Mouse (Mus musculus) lung, embryonic 16.5 days (tissue): Measurements from ENCODE around the gene Dscam. TPM values are rescaled to one million over a fixed set of nuclear protein-coding genes. Genes with fewer than 3 reads are reported as not detected.
A peak's percentile ranks its signal among the peaks of the same experiment; 100 is the strongest.
"Not testable (repeated sequence)": the region's sequence is repeated elsewhere in the genome, so short reads cannot be mapped to it uniquely, and the experiment has no call there.

Experiments
- ATAC-seq: fragments of 200-750 bp; cut with Nextera tagmentation; 2 replicates; pipeline ENCODE4 v1.8.0; 2017; ENCODE audit warnings: low read depth, mild to moderate bottlenecking, moderate library complexity
- H3K27ac ChIP-seq: fragments of 300-500 bp; sonication (generic); 2 replicates; pipeline ENCODE4 v1.5.1; 2014; ENCODE audit warnings: mild to moderate bottlenecking, control low read depth, low read length
- H3K27me3 ChIP-seq: fragments of 300-500 bp; sonication (generic); 2 replicates; pipeline ENCODE4 v1.6.1; 2014; ENCODE audit warnings: low read depth, low read length, mixed read lengths; ENCODE audit not compliant: control insufficient read depth, insufficient read depth
- H3K36me3 ChIP-seq: fragments of 300-500 bp; sonication (generic); 2 replicates; pipeline ENCODE4 v1.6.1; 2014; ENCODE audit warnings: low read length; ENCODE audit not compliant: control insufficient read depth, insufficient read depth
- H3K4me1 ChIP-seq: fragments of 300-500 bp; sonication (generic); replicated peaks from 2 replicates; pipeline ENCODE4 v1.6.1; 2014; ENCODE audit warnings: low read length, mixed read lengths; ENCODE audit not compliant: control insufficient read depth, insufficient read depth
- H3K4me2 ChIP-seq: fragments of 300-500 bp; sonication (generic); 2 replicates; pipeline ENCODE4 v1.6.1; 2014; ENCODE audit warnings: low read depth, low read length, control low read depth
- H3K4me3 ChIP-seq: fragments of 300-500 bp; sonication (generic); 2 replicates; pipeline ENCODE4 v1.5.1; 2014; ENCODE audit warnings: mild to moderate bottlenecking, low read length, control low read depth
- H3K9ac ChIP-seq: fragments of 300-500 bp; sonication (generic); 2 replicates; pipeline ENCODE4 v1.6.1; 2014; ENCODE audit warnings: low read length, control low read depth
- H3K9me3 ChIP-seq: fragments of 300-500 bp; sonication (generic); 2 replicates; pipeline ENCODE4 v1.6.1; 2016; ENCODE audit warnings: low read length; ENCODE audit not compliant: control insufficient read depth
- WGBS: fragments of 180-500 bp; shearing (Covaris S2); extraction: QIAGEN DNeasy Blood & Tissue Kit; methylation state at CpG from one replicate; pipeline ENCODE4 v1.1.7; 2014; 5-methylcytosine and 5-hydroxymethylcytosine counted together
- polyA plus RNA-seq: library from polyadenylated mRNA; unstranded; fragments of >200 nt; fragmentation: Nextera tagmentation; extraction: Ambion mirVana; gene quantifications from 2 replicates; pipeline ENCODE4 v1.2.1, GENCODE M21; 2015

Dscam gene
- polyA plus RNA-seq, 1 experiment from 2014 or later, result not detected

DNA sequence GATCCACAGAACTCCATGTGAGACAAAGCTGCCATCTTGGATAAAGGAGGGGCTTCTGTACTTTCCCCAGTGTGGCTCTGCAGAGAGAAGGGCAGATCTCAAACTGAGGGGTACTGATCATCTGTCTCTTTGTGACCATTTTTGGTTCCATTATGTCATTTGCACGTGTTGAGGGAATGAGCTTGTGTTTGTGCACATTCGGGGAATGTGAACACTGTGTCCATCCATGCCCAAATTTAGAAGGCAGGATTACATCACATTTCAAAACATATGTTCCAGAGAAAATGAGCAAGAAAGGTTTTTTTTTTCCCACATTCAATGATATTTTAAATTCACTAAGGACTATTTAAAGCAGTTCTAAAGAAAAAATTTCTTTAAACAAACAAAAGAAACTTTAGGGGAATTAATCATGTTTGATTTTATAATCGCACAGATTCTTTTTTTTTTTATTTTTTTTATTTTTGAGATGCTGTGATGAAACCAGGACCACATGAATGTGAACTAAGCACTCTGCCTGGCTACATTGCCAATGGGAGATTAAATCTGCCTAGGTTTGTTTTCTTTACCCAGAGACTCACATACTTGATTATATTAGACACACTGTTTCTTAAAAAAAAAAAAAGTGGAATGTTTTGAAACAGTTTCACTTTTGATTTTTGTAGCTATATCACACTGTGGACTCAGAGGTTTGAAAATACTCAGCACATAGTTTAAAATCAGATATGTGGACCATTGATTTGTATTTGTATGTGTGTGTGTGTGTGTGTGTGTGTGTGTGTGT, 269.1 kb downstream of the Dscam start:
- no peak overlapping the region for H3K4me3 ChIP-seq
- no peak overlapping the region for H3K9ac ChIP-seq
- ATAC-seq, result no peak
- H3K36me3 ChIP-seq, result no peaks in the 10 kb centered on the region
- no peaks in the 10 kb centered on the region for H3K27me3 ChIP-seq
- no peak overlapping the region for H3K4me2 ChIP-seq
- H3K4me1 ChIP-seq, result no peaks in the 10 kb centered on the region
- H3K9me3 ChIP-seq, result no peaks in the 10 kb centered on the region
- H3K27ac ChIP-seq, result no peak overlapping the region
- 53% methylated on average over 3 of the region's 3 CpGs for WGBS

GRCm38 (mm10) chr16:96899329-96899728, 271.2 kb downstream of the Dscam start:
- H3K27me3 ChIP-seq, result no peaks in the 10 kb centered on the region
- no peaks in the 10 kb centered on the region for H3K36me3 ChIP-seq
- no peak overlapping the region for H3K27ac ChIP-seq
- no peak overlapping the region for H3K4me3 ChIP-seq
- no peak overlapping the region for H3K4me2 ChIP-seq
- ATAC-seq, result no peak
- H3K4me1 ChIP-seq, result no peaks in the 10 kb centered on the region
- no peaks in the 10 kb centered on the region for H3K9me3 ChIP-seq
- no peak overlapping the region for H3K9ac ChIP-seq

GRCm38 (mm10) chr16:96896510-96897133, 273.9 kb downstream of the Dscam start:
- Histone ChIP-seq H3K9ac (no peak overlapping the region), H3K4me1 (no peaks in the 10 kb centered on the region), H3K27me3 (no peaks in the 10 kb centered on the region), H3K4me3 (no peak overlapping the region), H3K36me3 (no peaks in the 10 kb centered on the region), H3K9me3 (no peaks in the 10 kb centered on the region), H3K4me2 (no peak overlapping the region), H3K27ac (no peak overlapping the region)
- no peak for ATAC-seq
- WGBS, result 58% methylated on average over 10 of the region's 10 CpGs

GRCm38 (mm10) chr16:96888036-96888435, 282.5 kb downstream of the Dscam start:
- H3K27me3 ChIP-seq, result no peaks in the 10 kb centered on the region
- H3K9me3 ChIP-seq, result no peaks in the 10 kb centered on the region

DNA sequence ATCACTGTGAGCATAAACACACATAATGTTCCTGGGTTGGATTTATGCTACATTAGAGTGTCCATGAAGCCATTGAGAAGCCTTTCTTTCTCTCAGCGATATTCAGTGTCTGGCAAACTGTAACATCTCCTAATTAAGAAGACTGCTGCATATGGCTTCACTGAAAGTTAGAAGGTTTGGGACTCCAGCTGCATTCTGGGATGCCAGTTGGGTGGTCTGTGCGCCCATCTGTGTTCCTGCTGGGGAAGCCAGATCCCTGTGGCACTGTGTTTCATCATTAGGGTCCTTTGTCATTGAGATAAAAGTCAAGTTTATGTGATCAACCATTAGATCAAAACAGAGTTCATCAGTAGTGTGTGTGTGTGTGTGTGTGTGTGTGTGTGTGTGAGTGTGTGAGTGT, 284.7 kb downstream of the Dscam start:
- ATAC-seq, result no peak
- no peak overlapping the region for H3K27ac ChIP-seq
- no peaks in the 10 kb centered on the region for H3K36me3 ChIP-seq
- 64% methylated on average over 2 of the region's 2 CpGs for WGBS
- H3K4me1 ChIP-seq, result no peaks in the 10 kb centered on the region
- no peaks in the 10 kb centered on the region for H3K9me3 ChIP-seq
- no peak overlapping the region for H3K9ac ChIP-seq
- H3K4me3 ChIP-seq, result no peak overlapping the region
- no peak overlapping the region for H3K4me2 ChIP-seq
- H3K27me3 ChIP-seq, result no peaks in the 10 kb centered on the region

More at GRCm38 (mm10) chr16:96888036-96888435, 282.5 kb downstream of the Dscam start:
- Histone ChIP-seq H3K4me3 (no peak overlapping the region), H3K36me3 (no peaks in the 10 kb centered on the region), H3K9ac (no peak overlapping the region), H3K4me2 (no peak overlapping the region), H3K27ac (no peak overlapping the region), H3K4me1 (no peaks in the 10 kb centered on the region)
- ATAC-seq, result 0 out of 2 replicates have a peak, but pooled peaks have one; percentile 36
- 46% methylated on average over 1 of the region's 1 CpGs for WGBS

- not testable (repeated sequence) for H3K9ac ChIP-seq, ATAC-seq
- WGBS, result 93% methylated on average over 2 of the region's 3 CpGs
These were observed 286.0 kb downstream of the Dscam start for GRCm38 (mm10) chr16:96884590-96884989.

DNA sequence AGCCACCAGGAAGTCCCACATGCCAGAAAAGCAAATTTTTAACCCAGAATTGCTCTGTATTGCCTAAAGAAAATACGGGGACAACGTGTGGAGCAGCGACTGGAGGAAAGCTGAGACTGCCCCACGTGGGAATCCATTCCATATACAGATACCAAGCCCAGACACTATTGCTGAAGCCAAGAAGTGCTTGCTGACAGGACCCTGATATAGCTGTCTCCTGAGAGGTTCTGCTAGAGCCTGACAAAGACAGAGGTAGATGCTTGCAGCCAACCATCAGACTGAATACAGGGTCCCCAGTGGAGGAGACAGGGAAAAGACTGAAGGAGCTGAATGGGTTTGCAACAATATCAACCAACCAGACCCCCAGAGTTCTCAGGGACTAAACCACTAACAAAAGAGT, 293.3 kb downstream of the Dscam start:
- WGBS, result 65% methylated on average over 4 of the region's 4 CpGs
- Histone ChIP-seq H3K27me3 (no peaks in the 10 kb centered on the region), H3K4me1 (no peaks in the 10 kb centered on the region), H3K27ac (no peak overlapping the region), H3K4me3 (no peak overlapping the region), H3K9me3 (no peaks in the 10 kb centered on the region), H3K9ac (no peak overlapping the region), H3K36me3 (no peaks in the 10 kb centered on the region), H3K4me2 (no peak overlapping the region)
- ATAC-seq, result no peak

More at GRCm38 (mm10) chr16:96884590-96884989, 286.0 kb downstream of the Dscam start:
- H3K9me3 ChIP-seq, H3K4me3 ChIP-seq, H3K4me2 ChIP-seq, H3K36me3 ChIP-seq, H3K4me1 ChIP-seq, H3K27ac ChIP-seq, H3K27me3 ChIP-seq: not testable (repeated sequence)

GRCm38 (mm10) chr16:96872799-96873198, 297.8 kb downstream of the Dscam start:
- no peak overlapping the region for H3K4me2 ChIP-seq
- H3K9ac ChIP-seq, result no peak overlapping the region
- 61% methylated on average over 7 of the region's 7 CpGs for WGBS
- no peaks in the 10 kb centered on the region for H3K9me3 ChIP-seq
- ATAC-seq, result no peak
- H3K36me3 ChIP-seq, result no peaks in the 10 kb centered on the region
- no peaks in the 10 kb centered on the region for H3K4me1 ChIP-seq
- H3K4me3 ChIP-seq, result no peak overlapping the region
- H3K27me3 ChIP-seq, result no peaks in the 10 kb centered on the region
- H3K27ac ChIP-seq, result no peak overlapping the region

DNA sequence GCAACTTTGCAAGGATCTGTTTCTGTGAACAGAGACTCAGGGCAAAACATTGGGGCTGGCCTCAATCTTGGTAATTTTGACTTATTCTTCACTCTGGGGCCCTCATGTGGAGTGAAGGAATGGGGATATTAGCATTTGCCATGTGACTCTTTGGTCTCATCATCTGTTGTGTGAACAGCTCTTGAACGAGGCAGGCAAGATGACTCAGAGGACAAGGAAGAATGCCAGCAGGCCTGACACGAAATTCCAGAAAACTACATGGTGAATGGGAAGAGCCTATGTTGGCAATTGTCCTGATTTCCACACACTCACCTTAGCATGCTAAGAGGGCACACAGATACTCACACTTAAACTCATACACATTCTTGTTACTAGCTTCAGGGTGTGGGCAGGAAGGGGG, 313.0 kb downstream of the Dscam start:
- no peak overlapping the region for H3K27ac ChIP-seq
- H3K36me3 ChIP-seq, result no peaks in the 10 kb centered on the region
- no peaks in the 10 kb centered on the region for H3K9me3 ChIP-seq
- H3K4me2 ChIP-seq, result no peak overlapping the region
- WGBS, result 29% methylated on average over 2 of the region's 2 CpGs
- no peak overlapping the region for H3K4me3 ChIP-seq
- no peak overlapping the region for H3K9ac ChIP-seq
- no peaks in the 10 kb centered on the region for H3K27me3 ChIP-seq
- no peak for ATAC-seq
- H3K4me1 ChIP-seq, result no peaks in the 10 kb centered on the region
